Mouse (Mus musculus): Measurements from ENCODE around the gene Inafm2. TPM values are rescaled to one million over a fixed set of nuclear protein-coding genes. Genes with fewer than 3 reads are reported as not detected.
A peak's percentile ranks its signal among the peaks of the same experiment; 100 is the strongest.

Inafm2 gene
- polyA plus RNA-seq (2016; fragmentation: Nextera tagmentation; extraction: Ambion mirVana) = 19.8 and 21.7 TPM in 2 replicates

- H3K27me3 ChIP-seq (ENCODE audit: poor library complexity, severe bottlenecking) = peaks cover 71% of the 10 kb centered on the region
- WGBS = 2% methylated on average over 57 of the region's 57 CpGs
- peak within 1 kb of the TSS; percentile 90 for H3K27ac ChIP-seq
- DNase-seq (ENCODE audit: extremely low spot score, low spot score) = peak; percentile 90
- peaks cover 13% of the 10 kb centered on the region for H3K36me3 ChIP-seq (replicated peaks)
- H3K9me3 ChIP-seq = no peaks in the 10 kb centered on the region
- H3K4me3 ChIP-seq = peak within 1 kb of the TSS; percentile 95
- H3K4me1 ChIP-seq = peaks cover 57% of the 10 kb centered on the region
Measured at GRCm38 (mm10) chr2:118745232-118745884, at the start of gene Inafm2. Gene Inafm2 (plus strand): TSS chr2:118745758.

- Histone ChIP-seq H3K36me3 (replicated peaks) (no peaks in the 10 kb centered on the region), H3K27me3 (ENCODE audit: poor library complexity, severe bottlenecking) (peaks cover 91% of the 10 kb centered on the region), H3K9me3 (no peaks in the 10 kb centered on the region), H3K4me1 (peaks cover 21% of the 10 kb centered on the region), H3K27ac (no peak overlapping the region), H3K4me3 (no peak overlapping the region)
- no peak for DNase-seq (ENCODE audit: extremely low spot score, low spot score)
- 61% methylated on average over 21 of the region's 21 CpGs for WGBS
Measured at GRCm38 (mm10) chr2:118696451-118697308, 48.9 kb upstream of the Inafm2 start.

GRCm38 (mm10) chr2:118697311-118697877 lies 48.2 kb upstream of the Inafm2 start:
- Histone ChIP-seq H3K4me3 (no peak overlapping the region), H3K4me1 (peaks cover 29% of the 10 kb centered on the region), H3K36me3 (replicated peaks) (no peaks in the 10 kb centered on the region), H3K9me3 (no peaks in the 10 kb centered on the region), H3K27me3 (ENCODE audit: poor library complexity, severe bottlenecking) (peaks cover 98% of the 10 kb centered on the region), H3K27ac (no peak overlapping the region)
- WGBS = 54% methylated on average over 5 of the region's 5 CpGs
- no peak for DNase-seq (ENCODE audit: extremely low spot score, low spot score)

DNA sequence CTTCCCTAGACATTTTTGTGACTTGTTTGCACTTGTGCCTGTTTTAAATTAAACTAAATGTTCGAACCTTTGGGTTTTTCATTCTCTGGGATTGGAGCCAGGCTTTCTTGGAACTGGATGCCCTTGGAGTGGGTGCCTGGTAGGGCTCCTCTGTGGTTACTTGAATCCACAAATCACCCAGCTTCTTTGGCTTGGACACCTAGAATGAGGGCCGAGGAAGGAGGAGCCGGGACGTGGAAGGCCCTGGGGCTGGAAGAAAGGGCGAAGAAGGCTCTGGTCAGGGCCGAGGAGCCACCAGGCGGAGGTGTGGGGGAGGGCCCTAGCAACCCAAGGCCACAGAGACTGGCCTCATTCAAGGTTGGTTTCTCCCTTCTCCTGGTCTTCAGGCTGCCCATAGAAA lies 47.6 kb upstream of the Inafm2 start:
- WGBS = 40% methylated on average over 7 of the region's 7 CpGs
- H3K36me3 ChIP-seq (replicated peaks) = no peaks in the 10 kb centered on the region
- no peaks in the 10 kb centered on the region for H3K9me3 ChIP-seq
- H3K4me3 ChIP-seq = no peak overlapping the region
- H3K27ac ChIP-seq = no peak overlapping the region
- peaks cover 98% of the 10 kb centered on the region for H3K27me3 ChIP-seq (ENCODE audit: poor library complexity, severe bottlenecking)
- H3K4me1 ChIP-seq = peaks cover 34% of the 10 kb centered on the region
- DNase-seq (ENCODE audit: extremely low spot score, low spot score) = no peak

- peaks cover 51% of the 10 kb centered on the region for H3K4me1 ChIP-seq
- peak overlapping the region; percentile 39 for H3K4me3 ChIP-seq
- WGBS = 2% methylated on average over 32 of the region's 32 CpGs
Measured at GRCm38 (mm10) chr2:118700179-118701062, 45.1 kb upstream of the Inafm2 start.

DNA sequence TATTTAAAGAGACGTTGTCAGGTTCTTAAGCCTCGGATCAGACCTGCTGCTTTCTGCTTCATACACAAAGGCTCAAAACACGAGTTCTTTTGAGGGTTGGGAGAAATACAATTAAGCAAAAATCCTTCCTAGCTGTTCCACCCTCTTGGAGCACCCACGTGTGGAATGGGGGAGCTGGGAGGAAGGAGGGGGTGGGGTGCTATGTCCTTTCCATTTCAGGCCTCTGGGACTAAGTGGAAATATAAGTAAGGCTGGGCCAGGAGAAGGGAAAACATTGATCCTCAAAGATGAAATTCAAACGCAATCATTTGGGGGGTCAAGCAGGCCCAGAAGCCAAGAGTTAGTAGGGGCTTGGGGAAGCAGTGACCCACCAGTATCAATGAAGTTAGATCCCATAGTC lies 44.4 kb upstream of the Inafm2 start:
- no peak for DNase-seq (ENCODE audit: extremely low spot score, low spot score)
- Histone ChIP-seq H3K4me1 (peaks cover 54% of the 10 kb centered on the region), H3K27me3 (ENCODE audit: poor library complexity, severe bottlenecking) (peaks cover 99% of the 10 kb centered on the region), H3K27ac (no peak overlapping the region), H3K9me3 (no peaks in the 10 kb centered on the region), H3K4me3 (peak overlapping the region; percentile 39; the same call in 1 of the 2 replicates), H3K36me3 (replicated peaks) (no peaks in the 10 kb centered on the region)
- WGBS = 3% methylated on average over 5 of the region's 5 CpGs

More at GRCm38 (mm10) chr2:118700179-118701062, 45.1 kb upstream of the Inafm2 start:
- Histone ChIP-seq H3K9me3 (no peaks in the 10 kb centered on the region), H3K27ac (no peak overlapping the region), H3K27me3 (ENCODE audit: poor library complexity, severe bottlenecking) (peaks cover 98% of the 10 kb centered on the region), H3K36me3 (replicated peaks) (no peaks in the 10 kb centered on the region)
- peak; percentile 83 for DNase-seq (ENCODE audit: extremely low spot score, low spot score)

DNA sequence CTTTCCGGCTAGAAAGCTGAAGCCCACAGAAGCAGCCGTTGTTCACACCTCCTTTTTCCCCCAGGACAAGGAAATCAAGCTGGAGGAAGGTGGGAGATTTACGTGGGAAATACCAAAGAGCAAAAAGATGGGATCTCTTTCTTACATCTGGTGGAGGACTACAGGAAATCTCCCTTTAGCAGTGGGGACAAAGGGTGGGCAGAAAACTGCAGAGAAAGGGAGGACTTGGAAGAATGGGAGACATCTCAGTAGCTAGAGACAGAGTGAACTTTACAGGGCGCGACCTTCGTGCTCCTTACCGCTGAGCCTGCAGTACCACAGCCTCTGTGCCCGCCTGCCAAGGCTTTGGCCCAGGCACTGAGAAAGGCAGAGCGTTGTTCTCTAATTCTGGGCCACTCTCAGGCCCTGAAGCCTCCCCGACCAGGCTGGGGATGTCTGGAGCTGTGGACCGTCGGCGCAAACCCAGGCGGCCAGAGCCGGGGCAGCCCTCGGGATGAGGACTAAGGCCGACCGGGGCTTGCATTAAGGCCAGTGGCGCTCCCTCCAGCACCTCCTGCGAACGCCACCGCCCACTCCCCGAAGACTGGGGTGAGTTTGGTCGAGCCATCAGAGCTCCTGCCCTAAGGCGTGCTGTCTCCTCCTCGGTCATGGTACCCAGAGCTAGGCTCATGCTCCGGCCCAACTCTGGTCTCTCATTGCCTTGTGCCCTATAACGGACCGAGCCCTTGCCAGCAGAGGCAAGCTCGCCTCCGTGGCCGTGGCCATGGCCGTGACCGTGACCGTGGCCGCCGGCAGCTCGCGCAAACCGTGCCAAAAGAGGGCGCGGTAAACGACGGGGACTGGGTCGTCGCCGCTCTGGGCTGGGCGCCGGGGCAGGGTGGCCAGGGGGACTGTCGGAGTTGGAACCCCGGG lies 43.3 kb upstream of the Inafm2 start:
- WGBS = 3% methylated on average over 51 of the region's 51 CpGs
- no peak overlapping the region for H3K27ac ChIP-seq
- H3K27me3 ChIP-seq (ENCODE audit: poor library complexity, severe bottlenecking) = peaks cover 99% of the 10 kb centered on the region
- H3K4me1 ChIP-seq = peaks cover 64% of the 10 kb centered on the region
- DNase-seq (ENCODE audit: extremely low spot score, low spot score) = no peak
- H3K4me3 ChIP-seq = peak overlapping the region; percentile 53
- H3K9me3 ChIP-seq = no peaks in the 10 kb centered on the region
- H3K36me3 ChIP-seq (replicated peaks) = no peaks in the 10 kb centered on the region

GRCm38 (mm10) chr2:118702883-118703761 lies 42.4 kb upstream of the Inafm2 start:
- H3K27me3 ChIP-seq (ENCODE audit: poor library complexity, severe bottlenecking) = peaks cover 99% of the 10 kb centered on the region
- under 1% methylated on average over 93 of the region's 93 CpGs for WGBS
- peaks cover 65% of the 10 kb centered on the region for H3K4me1 ChIP-seq
- H3K36me3 ChIP-seq (replicated peaks) = no peaks in the 10 kb centered on the region
- peak; percentile 58 for DNase-seq (ENCODE audit: extremely low spot score, low spot score)
- H3K9me3 ChIP-seq = no peaks in the 10 kb centered on the region
- H3K27ac ChIP-seq = no peak overlapping the region
- H3K4me3 ChIP-seq = peak overlapping the region; percentile 53

GRCm38 (mm10) chr2:118703913-118704730 lies 41.4 kb upstream of the Inafm2 start, which contains the start of gene Ankrd63:
Gene Ankrd63 (minus strand): TSS chr2:118703963.
- H3K36me3 ChIP-seq (replicated peaks) = no peaks in the 10 kb centered on the region
- peaks cover 65% of the 10 kb centered on the region for H3K4me1 ChIP-seq
- H3K4me3 ChIP-seq = peak within 1 kb of the TSS; percentile 53
- no peak for DNase-seq (ENCODE audit: extremely low spot score, low spot score)
- WGBS = under 1% methylated on average over 50 of the region's 50 CpGs
- peaks cover 100% of the 10 kb centered on the region for H3K27me3 ChIP-seq (ENCODE audit: poor library complexity, severe bottlenecking)
- H3K27ac ChIP-seq = no peak within 1 kb of the TSS
- no peaks in the 10 kb centered on the region for H3K9me3 ChIP-seq

DNA sequence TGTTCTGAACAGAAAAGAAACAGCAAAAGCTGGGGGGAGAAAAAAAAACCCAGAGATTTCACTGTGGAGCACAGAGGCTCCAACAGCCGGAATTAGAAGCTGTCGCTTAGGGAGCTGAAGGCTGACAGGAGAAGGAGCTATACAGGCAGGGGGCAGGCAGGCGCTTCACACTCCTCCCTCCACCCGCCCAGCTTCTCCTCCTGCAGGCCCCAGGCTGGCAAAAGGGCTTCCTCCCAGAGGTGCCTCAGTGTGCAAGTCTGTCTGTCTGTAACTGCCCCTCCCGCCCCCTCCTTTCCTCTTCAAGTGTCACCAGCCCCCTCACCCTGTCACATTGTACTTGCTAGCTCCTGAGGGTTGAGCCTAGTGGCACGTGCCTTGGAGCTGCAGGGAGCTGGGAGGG lies 39.1 kb upstream of the Inafm2 start:
- Histone ChIP-seq H3K9me3 (no peaks in the 10 kb centered on the region), H3K27ac (no peak overlapping the region), H3K4me3 (no peak overlapping the region), H3K36me3 (replicated peaks) (no peaks in the 10 kb centered on the region), H3K4me1 (peaks cover 70% of the 10 kb centered on the region), H3K27me3 (ENCODE audit: poor library complexity, severe bottlenecking) (peaks cover 100% of the 10 kb centered on the region)
- DNase-seq (ENCODE audit: extremely low spot score, low spot score) = no peak
- 5% methylated on average over 6 of the region's 6 CpGs for WGBS
